Mouse (Mus musculus) midbrain, embryonic 11.5 days (tissue): ENCODE results near the gene Trpm4. TPM values are rescaled to one million over a fixed set of nuclear protein-coding genes. Genes with fewer than 3 reads are reported as not detected.
"Not testable (repeated sequence)": the region's sequence is repeated elsewhere in the genome, so short reads cannot be mapped to it uniquely, and the experiment has no call there.

Experiments used
- ATAC-seq: fragments of 200-750 bp; cut with Nextera tagmentation; 2 replicates; pipeline ENCODE4 v1.8.0; 2017; ENCODE audit warnings: moderate TSS enrichment, moderate library complexity; ENCODE audit not compliant: low FRiP score
- DNase-seq: peaks from one replicate; pipeline ENCODE4 v3.0.0; 2015; ENCODE audit warnings: low spot score; ENCODE audit errors: missing footprints
- H3K27ac ChIP-seq: fragments of 300-500 bp; sonication (generic); 2 replicates; pipeline ENCODE4 v1.5.1; 2014; ENCODE audit warnings: low read depth, low read length
- H3K27me3 ChIP-seq: fragments of 300-500 bp; sonication (generic); 2 replicates; pipeline ENCODE4 v1.6.1; 2014; ENCODE audit warnings: mild to moderate bottlenecking, low read length, moderate library complexity, mixed read lengths; ENCODE audit not compliant: control insufficient read depth, insufficient read depth
- H3K36me3 ChIP-seq: fragments of 300-500 bp; sonication (generic); 2 replicates; pipeline ENCODE4 v1.6.1; 2014; ENCODE audit warnings: mild to moderate bottlenecking, low read length, moderate library complexity, mixed read lengths; ENCODE audit not compliant: control insufficient read depth, insufficient read depth
- H3K4me1 ChIP-seq: fragments of 300-500 bp; sonication (generic); 2 replicates; pipeline ENCODE4 v1.6.1; 2014; ENCODE audit warnings: low read length; ENCODE audit not compliant: control insufficient read depth, insufficient read depth
- H3K4me2 ChIP-seq: fragments of 300-500 bp; sonication (generic); 2 replicates; pipeline ENCODE4 v1.6.1; 2014; ENCODE audit warnings: mild to moderate bottlenecking, moderate library complexity
- H3K4me3 ChIP-seq: fragments of 300-500 bp; sonication (generic); 2 replicates; pipeline ENCODE4 v1.5.1; 2014; ENCODE audit warnings: low read depth, low read length
- H3K9ac ChIP-seq: fragments of 300-500 bp; sonication (generic); 2 replicates; pipeline ENCODE4 v1.6.1; 2014; ENCODE audit warnings: low read length
- H3K9me3 ChIP-seq: fragments of 300-500 bp; sonication (generic); 2 replicates; pipeline ENCODE4 v1.6.1; 2016; ENCODE audit warnings: low read length; ENCODE audit not compliant: control insufficient read depth
- WGBS: fragments of 180-500 bp; shearing (Covaris S2); extraction: QIAGEN DNeasy Blood & Tissue Kit; methylation state at CpG from one replicate; pipeline ENCODE4 v1.1.7; 2014; 5-methylcytosine and 5-hydroxymethylcytosine counted together
- polyA plus RNA-seq: library from polyadenylated mRNA; unstranded; fragments of >200 nt; fragmentation: Nextera tagmentation; extraction: Ambion mirVana; gene quantifications from 2 replicates; pipeline ENCODE4 v1.2.1, GENCODE M21; 2014

Gene Trpm4
- polyA plus RNA-seq, 1 experiment from 2014 or later: 6.1 TPM

DNA sequence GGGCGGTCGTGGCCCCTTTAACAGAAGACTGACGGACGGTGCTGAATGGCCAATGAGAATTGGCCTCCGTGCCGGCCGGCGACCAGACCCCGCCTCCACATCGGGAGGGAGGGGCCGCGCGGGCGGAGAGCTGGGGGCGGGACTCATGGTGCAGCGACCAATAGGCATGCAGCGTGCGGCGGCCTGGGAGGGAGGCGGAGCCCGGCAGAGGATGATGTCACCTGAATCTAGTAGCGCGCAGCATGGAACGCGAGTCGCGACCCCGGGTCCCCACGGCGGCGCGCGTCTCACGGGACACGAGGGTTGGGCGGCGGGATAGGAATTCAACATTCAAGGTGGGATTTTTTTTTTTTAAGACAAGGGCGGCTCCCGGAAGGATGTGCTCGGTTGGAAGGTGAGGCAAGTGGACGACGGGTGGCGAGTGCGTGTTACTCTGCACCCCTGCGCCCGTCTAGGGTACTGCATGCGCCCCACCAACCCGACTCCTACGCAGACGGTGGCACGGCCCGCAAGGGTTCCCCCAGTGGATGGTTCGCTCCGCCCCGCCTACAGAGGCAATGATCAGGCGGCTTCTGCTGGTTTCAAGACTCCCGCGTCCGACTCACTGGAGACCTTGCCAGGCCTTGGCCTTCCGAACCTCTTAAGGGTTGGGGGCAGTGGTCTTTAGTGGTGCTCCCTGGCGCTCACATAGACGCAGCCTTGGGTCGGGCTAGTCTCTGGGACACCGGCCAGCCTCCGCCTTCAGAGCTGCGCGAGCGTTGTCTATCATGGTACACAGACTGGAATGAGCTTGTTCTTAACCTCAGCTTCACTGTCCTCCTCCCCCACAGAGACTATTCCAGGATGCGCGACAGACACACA lies 33.7 kb upstream of the Trpm4 start:
- WGBS: under 1% methylated on average over 67 of the region's 70 CpGs
- H3K4me3 ChIP-seq: peak overlapping the region; percentile 78
- H3K9me3 ChIP-seq: no peaks in the 10 kb centered on the region
- H3K27me3 ChIP-seq: peaks cover 43% of the 10 kb centered on the region
- DNase-seq (peak; percentile 99), ATAC-seq (peak; percentile 89)
- no peaks in the 10 kb centered on the region for H3K36me3 ChIP-seq
- H3K4me2 ChIP-seq: peak overlapping the region; percentile 88
- peak overlapping the region; percentile 86 for H3K9ac ChIP-seq
- peak overlapping the region; percentile 44; the same call in 1 of the 2 replicates for H3K27ac ChIP-seq
- H3K4me1 ChIP-seq: peaks cover 25% of the 10 kb centered on the region

DNA sequence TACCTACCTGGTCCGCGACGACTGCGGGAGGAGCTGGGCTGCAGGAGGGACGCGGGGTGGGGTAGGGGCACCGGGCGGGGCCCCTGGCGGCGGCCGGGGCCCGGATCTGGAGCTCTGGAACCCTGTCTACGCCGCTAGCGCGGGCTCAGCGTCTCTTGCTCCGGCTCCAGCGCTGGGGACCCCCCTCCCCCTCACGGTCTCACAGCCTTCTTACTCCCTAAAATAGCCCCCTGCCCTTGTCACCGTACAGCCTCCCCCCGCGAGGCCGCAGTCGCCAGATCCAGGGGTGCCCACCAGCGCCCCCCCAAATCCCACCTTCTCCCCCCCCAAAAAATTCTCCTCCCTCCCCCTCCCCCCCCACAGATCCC lies 33.1 kb upstream of the Trpm4 start, which contains the start of gene Ppfia3:
Gene Ppfia3 (minus strand): TSS at position 368 of the 368 bp plus-strand sequence.
- Histone ChIP-seq H3K9ac (peak within 1 kb of the TSS; percentile 86), H3K4me1 (peaks cover 28% of the 10 kb centered on the region), H3K36me3 (no peaks in the 10 kb centered on the region), H3K27me3 (peaks cover 44% of the 10 kb centered on the region), H3K27ac (peak within 1 kb of the TSS; percentile 44; the same call in 1 of the 2 replicates), H3K4me2 (peak within 1 kb of the TSS; percentile 88), H3K4me3 (peak within 1 kb of the TSS; percentile 78), H3K9me3 (no peaks in the 10 kb centered on the region)
- 0% methylated on average over 24 of the region's 26 CpGs for WGBS
- ATAC-seq (peak; percentile 47), DNase-seq (no peak)

DNA sequence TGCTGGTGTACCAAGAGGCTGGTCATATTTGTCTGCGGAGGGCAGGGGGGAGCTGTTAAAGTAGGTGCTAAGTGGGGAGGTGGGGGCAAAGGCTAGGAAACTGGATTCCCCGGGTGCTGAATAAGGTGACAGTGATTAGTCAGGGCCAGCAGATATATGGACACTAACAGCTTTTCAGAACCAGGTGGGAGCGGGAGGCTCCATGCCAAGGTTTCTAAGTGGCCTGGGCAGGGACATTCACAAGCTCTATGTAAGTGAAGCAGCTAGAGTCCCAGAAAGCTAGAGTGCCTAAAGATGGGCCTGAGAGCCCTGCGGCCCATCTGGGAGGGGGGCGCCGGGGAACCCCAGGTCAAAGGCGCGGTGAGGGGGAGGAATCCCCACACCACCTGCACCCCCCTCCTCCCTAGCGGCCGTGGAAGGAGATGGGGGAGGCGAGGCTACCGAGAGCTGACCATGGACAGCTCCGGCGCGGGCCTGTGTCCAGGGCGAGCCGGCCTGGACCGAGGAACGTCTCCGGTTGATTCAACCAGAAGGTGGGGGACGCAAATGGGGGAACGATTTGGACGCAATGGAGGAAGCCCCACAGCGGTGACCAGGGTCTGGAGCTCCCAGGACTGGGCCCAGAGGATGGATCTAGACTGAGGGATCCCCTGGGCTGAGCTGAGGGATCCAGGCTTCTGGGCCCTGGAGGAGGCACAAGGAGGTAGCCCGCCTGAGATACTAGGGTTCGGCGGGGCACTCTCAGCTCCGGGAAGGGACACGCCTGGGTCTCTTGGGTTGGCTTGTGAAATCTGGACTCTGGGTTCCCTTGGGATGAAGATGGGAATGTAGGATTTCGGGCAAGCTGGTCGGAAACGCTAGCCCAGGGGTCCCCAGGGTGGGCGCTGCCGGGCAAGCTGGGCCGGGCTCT lies 32.4 kb upstream of the Trpm4 start:
- peak overlapping the region; percentile 78 for H3K4me3 ChIP-seq
- H3K4me2 ChIP-seq: peak overlapping the region; percentile 88
- WGBS: 3% methylated on average over 35 of the region's 35 CpGs
- DNase-seq: peak; percentile 96
- H3K36me3 ChIP-seq: no peaks in the 10 kb centered on the region
- H3K9ac ChIP-seq: peak overlapping the region; percentile 86
- no peak for ATAC-seq
- H3K27me3 ChIP-seq: peaks cover 44% of the 10 kb centered on the region
- no peaks in the 10 kb centered on the region for H3K9me3 ChIP-seq
- H3K27ac ChIP-seq: no peak overlapping the region
- H3K4me1 ChIP-seq: peaks cover 28% of the 10 kb centered on the region

DNA sequence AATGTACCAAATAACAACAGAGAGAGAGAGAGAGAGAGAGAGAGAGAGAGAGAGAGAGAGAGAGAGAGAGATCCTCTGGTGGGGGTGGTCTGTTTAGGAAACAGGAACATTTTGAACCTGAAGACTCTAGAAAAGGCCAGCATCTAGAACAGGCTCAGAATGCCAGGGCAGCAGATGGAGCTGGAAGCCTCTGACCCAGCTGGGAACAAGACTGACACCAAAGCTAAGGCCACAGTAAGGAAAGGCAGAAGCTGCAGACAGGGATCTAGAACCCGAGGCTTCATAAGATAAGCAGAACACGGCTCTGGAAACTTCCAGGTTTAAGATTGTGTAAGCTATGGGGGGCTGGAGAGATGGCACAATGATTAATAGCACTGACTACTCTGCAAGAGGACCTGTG lies 30.4 kb upstream of the Trpm4 start:
- Histone ChIP-seq H3K9me3 (no peaks in the 10 kb centered on the region), H3K4me3 (no peak overlapping the region), H3K4me1 (peaks cover 16% of the 10 kb centered on the region), H3K4me2 (no peak overlapping the region), H3K9ac (no peak overlapping the region), H3K27ac (no peak overlapping the region), H3K36me3 (no peaks in the 10 kb centered on the region), H3K27me3 (peaks cover 35% of the 10 kb centered on the region)
- ATAC-seq: no peak
- no peak for DNase-seq
- 81% methylated on average over 2 of the region's 2 CpGs for WGBS

DNA sequence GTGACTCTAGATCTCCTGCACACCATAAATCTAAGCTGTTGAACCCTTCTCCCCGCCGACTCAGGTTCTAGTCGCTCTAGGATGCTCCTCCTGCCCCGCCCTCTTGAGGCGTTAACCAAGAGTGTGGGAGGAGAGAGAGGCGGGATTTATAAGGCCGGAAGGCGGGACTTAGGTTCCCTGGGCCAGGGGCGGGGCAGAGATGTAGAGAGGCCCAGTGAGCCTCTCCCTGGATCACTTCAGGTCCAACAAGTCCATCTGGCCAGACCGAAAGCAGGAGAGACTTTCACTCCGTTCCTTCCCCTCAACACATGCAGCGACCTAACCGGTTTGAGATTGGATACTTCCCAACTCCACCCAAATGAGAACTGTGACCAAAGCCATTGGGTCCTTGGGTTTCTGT lies 29.2 kb upstream of the Trpm4 start:
- peaks cover 24% of the 10 kb centered on the region for H3K27me3 ChIP-seq
- DNase-seq: peak; percentile 87
- no peak overlapping the region for H3K4me2 ChIP-seq
- no peaks in the 10 kb centered on the region for H3K36me3 ChIP-seq
- no peak for ATAC-seq
- no peaks in the 10 kb centered on the region for H3K9me3 ChIP-seq
- no peak overlapping the region for H3K9ac ChIP-seq
- 5% methylated on average over 13 of the region's 13 CpGs for WGBS
- H3K27ac ChIP-seq: no peak overlapping the region
- H3K4me3 ChIP-seq: no peak overlapping the region
- H3K4me1 ChIP-seq: peaks cover 12% of the 10 kb centered on the region

DNA sequence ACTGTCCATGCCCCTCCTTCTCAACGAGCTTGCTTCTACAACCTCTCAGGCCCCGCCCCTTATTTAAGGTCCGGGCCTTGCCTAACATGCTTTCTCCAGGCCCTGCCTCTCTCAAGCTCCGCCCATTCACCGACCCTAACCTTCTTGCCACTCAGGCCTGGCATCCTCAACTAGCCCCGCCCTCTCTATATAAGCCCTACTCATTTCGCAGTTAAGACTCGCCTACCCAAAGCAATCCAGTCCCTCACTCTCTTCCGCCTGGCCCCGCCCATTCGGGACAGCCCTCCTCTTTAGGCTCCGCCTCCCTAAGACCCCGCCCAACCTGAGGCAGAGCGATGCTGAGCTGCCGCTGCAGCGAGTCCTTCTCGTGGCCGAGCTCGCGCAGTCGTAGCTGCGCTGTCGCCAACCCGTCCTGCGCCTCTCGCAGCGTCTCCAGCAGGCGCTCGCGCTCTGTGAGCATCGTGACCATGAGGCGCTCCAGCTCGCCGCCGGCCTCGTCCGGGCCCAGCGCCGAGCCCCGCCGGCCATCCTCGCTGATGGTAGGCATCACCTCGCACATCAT lies 27.7 kb upstream of the Trpm4 start:
- Histone ChIP-seq H3K27me3 (peaks cover 24% of the 10 kb centered on the region), H3K36me3 (no peaks in the 10 kb centered on the region), H3K27ac (no peak overlapping the region), H3K4me2 (peak overlapping the region; percentile 76), H3K9me3 (no peaks in the 10 kb centered on the region), H3K4me3 (peak overlapping the region; percentile 40), H3K9ac (peak overlapping the region; percentile 65), H3K4me1 (peaks cover 10% of the 10 kb centered on the region)
- WGBS: under 1% methylated on average over 43 of the region's 43 CpGs
- ATAC-seq (peak; percentile 89), DNase-seq (peak; percentile 98)

DNA sequence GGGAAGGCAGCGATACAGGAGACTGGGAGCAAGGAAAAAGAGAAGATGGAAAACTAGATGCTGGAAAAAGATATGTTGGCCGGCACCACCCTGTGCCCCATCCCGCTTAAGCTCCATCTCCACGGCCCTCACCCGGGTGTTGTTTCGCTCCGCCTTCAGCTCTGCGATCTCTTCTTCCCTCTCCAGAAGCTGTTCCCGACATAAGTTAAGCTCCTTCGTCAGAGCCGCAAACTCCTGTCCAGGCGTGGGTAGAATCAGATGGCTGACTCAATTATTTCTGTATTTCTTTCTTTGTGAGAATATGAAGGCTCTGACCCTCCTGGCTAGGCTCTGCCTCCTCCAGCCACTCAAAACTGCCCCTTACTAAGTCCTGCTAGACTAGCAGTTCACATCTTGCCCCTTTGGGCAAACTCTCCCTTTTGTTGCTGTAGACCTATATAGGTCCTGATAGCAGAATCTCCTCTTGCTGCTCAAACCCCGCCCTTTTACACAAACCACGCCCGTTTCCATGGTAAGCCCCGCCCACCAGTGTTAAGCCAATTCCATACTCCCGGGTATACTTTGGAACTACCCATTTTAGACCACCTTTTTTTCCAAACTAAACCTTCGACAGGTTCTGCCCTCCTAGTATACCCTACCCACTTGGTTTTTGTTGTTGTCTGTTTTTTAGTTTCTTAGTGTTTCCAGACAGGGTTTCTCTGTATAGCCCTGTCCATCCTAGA lies 27.0 kb upstream of the Trpm4 start:
- Histone ChIP-seq H3K9me3 (no peaks in the 10 kb centered on the region), H3K36me3 (no peaks in the 10 kb centered on the region), H3K27ac (no peak overlapping the region), H3K4me3 (no peak overlapping the region), H3K27me3 (peaks cover 23% of the 10 kb centered on the region), H3K4me2 (no peak overlapping the region; the same call in 1 of the 2 replicates), H3K9ac (no peak overlapping the region), H3K4me1 (peaks cover 6% of the 10 kb centered on the region)
- 54% methylated on average over 18 of the region's 18 CpGs for WGBS
- ATAC-seq (no peak), DNase-seq (no peak)

DNA sequence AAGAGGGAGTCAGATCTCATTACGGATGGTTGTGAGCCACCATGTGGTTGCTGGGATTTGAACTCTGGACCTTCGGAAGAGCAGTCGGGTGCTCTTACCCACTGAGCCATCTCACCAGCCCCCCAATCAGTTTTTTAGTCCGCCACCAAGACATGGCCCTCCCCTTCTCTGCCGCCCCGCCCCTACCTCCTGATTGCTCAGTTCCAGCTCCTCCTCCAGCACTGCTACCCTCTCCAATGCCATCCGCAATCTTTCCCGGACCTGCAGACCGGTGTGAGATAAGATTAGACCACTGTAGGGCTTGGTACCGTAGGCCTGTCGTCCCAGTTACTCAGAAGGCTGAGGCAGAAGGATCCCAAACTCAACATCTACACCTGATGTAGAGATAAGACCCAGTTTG lies 25.5 kb upstream of the Trpm4 start:
- not testable (repeated sequence) for H3K4me3 ChIP-seq, H3K36me3 ChIP-seq, ATAC-seq, H3K9ac ChIP-seq, DNase-seq, H3K9me3 ChIP-seq, H3K4me2 ChIP-seq, H3K27ac ChIP-seq, H3K4me1 ChIP-seq
- H3K27me3 ChIP-seq: peaks cover 17% of the 10 kb centered on the region
- WGBS: 54% methylated on average over 9 of the region's 11 CpGs
